Mouse (Mus musculus) bone marrow macrophage, adult 2 months (primary cell): ENCODE results near the gene Uck1. TPM values are rescaled to one million over a fixed set of nuclear protein-coding genes. Genes with fewer than 3 reads are reported as not detected.

Experiments
- H3K27ac ChIP-seq: 2 replicates; pipeline ENCODE4 v1.5.1; 2012; ENCODE audit warnings: low read depth, low read length; ENCODE audit not compliant: insufficient read depth
- H3K4me1 ChIP-seq: 2 replicates; pipeline ENCODE4 v1.6.1; 2012; ENCODE audit warnings: low read length; ENCODE audit not compliant: control insufficient read depth, insufficient read depth
- H3K4me3 ChIP-seq: 2 replicates; pipeline ENCODE4 v1.5.1; 2012; ENCODE audit warnings: mild to moderate bottlenecking, low read length, moderate library complexity; ENCODE audit not compliant: insufficient read depth
- CTCF ChIP-seq: IDR thresholded peaks from 2 replicates; pipeline ENCODE4 v1.5.1; 2012; ENCODE audit warnings: low read depth, mild to moderate bottlenecking, low read length, moderate library complexity
- POLR2A ChIP-seq: IDR thresholded peaks from 2 replicates; pipeline ENCODE4 v1.6.1; 2012; ENCODE audit warnings: mild to moderate bottlenecking, low read depth, low read length, borderline replicate concordance
- polyA plus RNA-seq: library from polyadenylated mRNA; stranded (reverse); fragments of >200 nt; gene quantifications from 2 replicates; pipeline ENCODE4 v1.2.4, GENCODE M21; 2012; ENCODE audit not compliant: missing spikeins, insufficient read depth, insufficient read length

Uck1 gene
- polyA plus RNA-seq, 1 experiment, result 32.9 TPM

- Histone ChIP-seq H3K27ac (no peak overlapping the region), H3K4me3 (no peak overlapping the region), H3K4me1 (peaks cover 9% of the 10 kb centered on the region)
- no peak for TF ChIP-seq POLR2A
These were observed 676 bp upstream of the Uck1 start for GRCm38 (mm10) chr2:32260635-32261034.

- peaks cover 9% of the 10 kb centered on the region for H3K4me1 ChIP-seq
- peak overlapping the region; percentile 73 for H3K4me3 ChIP-seq
- no peak for TF ChIP-seq POLR2A
- H3K27ac ChIP-seq, result no peak overlapping the region
These were observed 949 bp downstream of the Uck1 start for GRCm38 (mm10) chr2:32258887-32259533.

DNA sequence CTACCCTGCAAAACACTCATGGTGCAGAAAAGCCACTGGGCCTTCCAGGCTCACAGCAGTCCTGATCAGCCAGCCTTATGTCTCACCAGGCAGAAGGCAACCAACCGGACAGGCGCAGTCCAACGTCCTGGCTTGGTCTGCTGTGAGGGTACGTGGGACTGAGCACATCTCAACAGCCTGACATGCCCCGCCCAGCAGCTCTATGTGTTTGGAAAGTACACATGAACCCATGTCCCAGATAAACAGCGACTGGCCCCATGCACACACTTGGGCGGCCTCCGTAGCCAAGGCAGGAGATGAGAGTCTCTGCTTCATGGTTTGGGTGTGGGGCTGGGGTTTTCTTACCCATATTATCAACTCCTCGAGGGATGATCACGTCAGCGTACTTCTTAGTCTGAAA lies 3.7 kb downstream of the Uck1 start:
- H3K27ac ChIP-seq, result no peak overlapping the region
- no peak for TF ChIP-seq CTCF
- H3K4me3 ChIP-seq, result no peak overlapping the region
- peaks cover 9% of the 10 kb centered on the region for H3K4me1 ChIP-seq

DNA sequence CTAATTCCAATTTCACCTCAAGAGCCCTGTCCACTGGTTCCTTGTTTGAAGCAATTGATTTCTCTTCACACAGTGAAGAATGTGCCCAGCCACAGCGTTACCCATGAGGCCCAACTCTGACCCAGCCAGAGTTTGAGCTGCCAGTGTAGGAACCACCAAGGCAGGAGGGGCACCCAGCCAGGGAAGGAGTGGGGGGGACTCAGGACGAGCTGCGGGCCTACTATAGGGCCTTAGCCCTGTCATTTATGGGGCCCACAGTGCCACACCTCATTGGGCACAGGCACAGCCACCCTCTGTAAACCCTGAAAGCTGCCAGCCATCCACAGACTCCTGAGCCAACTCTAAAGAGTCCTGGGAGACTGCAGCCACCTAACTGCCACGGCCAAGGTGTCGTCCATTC lies 5.4 kb downstream of the Uck1 start:
- peaks cover 6% of the 10 kb centered on the region for H3K4me1 ChIP-seq
- TF ChIP-seq CTCF, result no peak
- no peak for TF ChIP-seq POLR2A
- H3K27ac ChIP-seq, result no peak overlapping the region
- H3K4me3 ChIP-seq, result no peak overlapping the region

DNA sequence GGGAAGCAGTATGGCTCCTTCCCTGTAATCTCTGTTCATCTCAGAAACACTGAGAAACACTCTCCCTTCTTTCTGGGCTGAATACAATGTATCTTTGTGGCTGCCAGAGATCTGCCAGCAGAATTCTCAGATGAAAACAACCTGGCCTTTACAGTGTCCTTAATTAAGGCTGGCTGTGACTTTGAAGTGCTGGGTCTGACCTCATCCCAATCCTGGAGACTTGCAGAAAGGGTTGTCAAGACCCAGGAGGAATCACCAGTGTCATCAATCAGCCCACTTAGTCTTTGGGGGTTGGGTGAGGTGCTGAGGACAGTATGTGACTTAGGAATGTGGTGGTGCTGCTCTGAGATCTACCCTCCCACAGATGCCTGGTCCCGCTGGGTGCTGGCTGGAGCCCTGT lies 6.6 kb downstream of the Uck1 start:
- TF ChIP-seq CTCF (no peak), POLR2A (no peak)
- H3K4me1 ChIP-seq, result no peaks in the 10 kb centered on the region
- H3K27ac ChIP-seq, result no peak overlapping the region
- no peak overlapping the region for H3K4me3 ChIP-seq

DNA sequence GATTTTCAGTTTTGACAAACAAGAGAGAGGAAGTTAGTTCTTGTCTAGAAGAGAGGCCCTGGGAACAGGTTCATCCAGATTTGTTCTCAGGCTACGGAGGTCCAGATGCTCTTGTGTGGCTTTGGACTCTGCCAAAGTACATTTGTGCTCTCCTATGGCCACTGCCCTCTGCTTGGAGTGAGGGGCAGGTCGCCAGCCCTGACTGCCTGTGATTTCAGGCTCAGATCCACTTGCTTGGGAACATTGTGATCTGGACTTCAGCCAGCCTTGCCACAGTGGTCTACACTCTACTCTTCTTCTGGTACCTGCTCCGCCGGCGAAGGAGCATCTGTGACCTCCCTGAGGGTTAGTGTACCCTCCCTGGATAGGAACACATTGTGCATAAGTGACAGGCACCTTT lies 7.3 kb downstream of the Uck1 start:
- Histone ChIP-seq H3K4me3 (no peak overlapping the region), H3K27ac (no peak overlapping the region), H3K4me1 (no peaks in the 10 kb centered on the region)
- TF ChIP-seq CTCF (no peak), POLR2A (no peak)

GRCm38 (mm10) chr2:32251791-32252527 lies 8.0 kb downstream of the Uck1 start:
- H3K27ac ChIP-seq, result no peak overlapping the region
- TF ChIP-seq POLR2A, result no peak
- H3K4me3 ChIP-seq, result no peak overlapping the region
- no peaks in the 10 kb centered on the region for H3K4me1 ChIP-seq

- Histone ChIP-seq H3K27ac (no peak overlapping the region), H3K4me1 (no peaks in the 10 kb centered on the region), H3K4me3 (no peak overlapping the region)
- TF ChIP-seq POLR2A (no peak), CTCF (no peak)
These were observed 11.3 kb downstream of the Uck1 start for GRCm38 (mm10) chr2:32248377-32249361.

DNA sequence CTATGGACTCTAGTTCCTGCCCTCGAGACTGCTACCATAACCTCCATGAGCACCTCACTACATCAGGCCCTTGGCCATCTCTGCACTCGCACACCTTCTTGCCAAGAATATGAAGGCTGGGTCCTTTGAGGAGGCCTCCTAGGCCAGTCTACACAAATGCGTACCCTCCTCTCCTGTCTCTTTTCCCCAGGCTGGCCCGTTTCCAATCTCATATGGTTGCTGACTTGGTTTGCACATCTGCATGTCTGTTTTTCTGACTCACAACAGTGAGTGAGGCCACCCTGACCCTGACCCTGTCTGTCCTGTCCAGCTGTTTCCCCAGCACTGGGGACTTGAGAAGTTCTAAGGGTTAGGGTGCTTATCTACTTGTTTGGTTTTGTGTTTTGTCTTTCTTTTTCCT lies 13.2 kb downstream of the Uck1 start:
- Histone ChIP-seq H3K4me1 (no peaks in the 10 kb centered on the region), H3K4me3 (no peak overlapping the region), H3K27ac (no peak overlapping the region)
- TF ChIP-seq POLR2A, result no peak
- no peak for TF ChIP-seq CTCF

- Histone ChIP-seq H3K27ac (no peak overlapping the region), H3K4me1 (peaks cover under 1% of the 10 kb centered on the region; the same call in 1 of the 2 replicates), H3K4me3 (no peak overlapping the region)
- TF ChIP-seq CTCF, result no peak
- TF ChIP-seq POLR2A, result no peak
These were observed 17.0 kb downstream of the Uck1 start for GRCm38 (mm10) chr2:32242986-32243385.
